Mouse (Mus musculus): ENCODE results near the gene Trappc6a. TPM values are rescaled to one million over a fixed set of nuclear protein-coding genes. Genes with fewer than 3 reads are reported as not detected.
"Not testable (repeated sequence)": the region's sequence is repeated elsewhere in the genome, so short reads cannot be mapped to it uniquely, and the experiment has no call there.

Trappc6a gene
- polyA plus RNA-seq, 1 experiment, result 15.2 TPM

- Histone ChIP-seq H3K4me3 (ENCODE audit: insufficient read depth, low read length) (no peak overlapping the region), H3K27ac (ENCODE audit: insufficient read depth, low read length) (no peak overlapping the region), H3K4me1 (ENCODE audit: control insufficient read depth, insufficient read depth, low read length) (0 out of 2 replicates have a peak, but pooled peaks cover 2% of the 10 kb centered on the region)
- TF ChIP-seq POLR2A (IDR thresholded peaks at IDR 0.05; ENCODE audit: low read depth, low read length), result no peak
Measured at GRCm38 (mm10) chr7:19501658-19502057, 6.5 kb upstream of the Trappc6a start.

- Histone ChIP-seq H3K27ac (ENCODE audit: insufficient read depth, low read length) (no peak overlapping the region), H3K4me3 (ENCODE audit: insufficient read depth, low read length) (no peak overlapping the region), H3K4me1 (ENCODE audit: control insufficient read depth, insufficient read depth, low read length) (0 out of 2 replicates have a peak, but pooled peaks cover 2% of the 10 kb centered on the region)
- TF ChIP-seq POLR2A (IDR thresholded peaks at IDR 0.05; ENCODE audit: low read depth, low read length), result no peak
- peak; percentile 54; the same call in 1 of the 2 replicates for TF ChIP-seq CTCF (IDR thresholded peaks at IDR 0.05; ENCODE audit: borderline replicate concordance, insufficient read depth, low read length)
Measured at GRCm38 (mm10) chr7:19503481-19504068, 4.6 kb upstream of the Trappc6a start.

GRCm38 (mm10) chr7:19506326-19506725 is 1.9 kb upstream of the Trappc6a start:
- H3K4me1 ChIP-seq (ENCODE audit: control insufficient read depth, insufficient read depth, low read length), result 0 out of 2 replicates have a peak, but pooled peaks cover 2% of the 10 kb centered on the region
- TF ChIP-seq POLR2A (IDR thresholded peaks at IDR 0.05; ENCODE audit: low read depth, low read length) (no peak), CTCF (IDR thresholded peaks at IDR 0.05; ENCODE audit: borderline replicate concordance, insufficient read depth, low read length) (no peak)
- no peak overlapping the region for H3K4me3 ChIP-seq (ENCODE audit: insufficient read depth, low read length)
- no peak overlapping the region for H3K27ac ChIP-seq (ENCODE audit: insufficient read depth, low read length)

GRCm38 (mm10) chr7:19506969-19507611 is 1.1 kb upstream of the Trappc6a start:
- TF ChIP-seq CTCF (IDR thresholded peaks at IDR 0.05; ENCODE audit: borderline replicate concordance, insufficient read depth, low read length) (no peak), POLR2A (IDR thresholded peaks at IDR 0.05; ENCODE audit: low read depth, low read length) (0 out of 2 replicates have a peak, but pooled peaks have one; percentile 24)
- Histone ChIP-seq H3K4me3 (ENCODE audit: insufficient read depth, low read length) (peak overlapping the region; percentile 68), H3K4me1 (ENCODE audit: control insufficient read depth, insufficient read depth, low read length) (no peaks in the 10 kb centered on the region), H3K27ac (ENCODE audit: insufficient read depth, low read length) (no peak overlapping the region)

- Histone ChIP-seq H3K4me1 (ENCODE audit: control insufficient read depth, insufficient read depth, low read length) (no peaks in the 10 kb centered on the region), H3K4me3 (ENCODE audit: insufficient read depth, low read length) (peak overlapping the region; percentile 68), H3K27ac (ENCODE audit: insufficient read depth, low read length) (no peak overlapping the region)
- no peak for TF ChIP-seq POLR2A (IDR thresholded peaks at IDR 0.05; ENCODE audit: low read depth, low read length)
- no peak for TF ChIP-seq CTCF (IDR thresholded peaks at IDR 0.05; ENCODE audit: borderline replicate concordance, insufficient read depth, low read length)
Measured at GRCm38 (mm10) chr7:19507612-19507981, 598 bp upstream of the Trappc6a start.

- no peak for TF ChIP-seq POLR2A (IDR thresholded peaks at IDR 0.05; ENCODE audit: low read depth, low read length)
- TF ChIP-seq CTCF (IDR thresholded peaks at IDR 0.05; ENCODE audit: borderline replicate concordance, insufficient read depth, low read length), result no peak
- H3K27ac ChIP-seq (ENCODE audit: insufficient read depth, low read length), result no peak overlapping the region
- peak overlapping the region; percentile 68 for H3K4me3 ChIP-seq (ENCODE audit: insufficient read depth, low read length)
Measured at GRCm38 (mm10) chr7:19508924-19509568, 851 bp downstream of the Trappc6a start.

GRCm38 (mm10) chr7:19509786-19510185 is 1.6 kb downstream of the Trappc6a start:
- H3K4me3 ChIP-seq (ENCODE audit: insufficient read depth, low read length), result no peak overlapping the region
- no peak overlapping the region for H3K27ac ChIP-seq (ENCODE audit: insufficient read depth, low read length)
- H3K4me1 ChIP-seq (ENCODE audit: control insufficient read depth, insufficient read depth, low read length), result no peaks in the 10 kb centered on the region
- no peak for TF ChIP-seq CTCF (IDR thresholded peaks at IDR 0.05; ENCODE audit: borderline replicate concordance, insufficient read depth, low read length)
- TF ChIP-seq POLR2A (IDR thresholded peaks at IDR 0.05; ENCODE audit: low read depth, low read length), result no peak

More at GRCm38 (mm10) chr7:19508924-19509568, 851 bp downstream of the Trappc6a start:
- no peaks in the 10 kb centered on the region for H3K4me1 ChIP-seq (ENCODE audit: control insufficient read depth, insufficient read depth, low read length)

GRCm38 (mm10) chr7:19511934-19512333 is 3.7 kb downstream of the Trappc6a start:
- H3K4me1 ChIP-seq (ENCODE audit: control insufficient read depth, insufficient read depth, low read length); H3K27ac ChIP-seq (ENCODE audit: insufficient read depth, low read length); H3K4me3 ChIP-seq (ENCODE audit: insufficient read depth, low read length): not testable (repeated sequence)

GRCm38 (mm10) chr7:19512353-19512752 is 4.2 kb downstream of the Trappc6a start:
- Histone ChIP-seq H3K4me1 (ENCODE audit: control insufficient read depth, insufficient read depth, low read length) (no peaks in the 10 kb centered on the region), H3K4me3 (ENCODE audit: insufficient read depth, low read length) (no peak overlapping the region), H3K27ac (ENCODE audit: insufficient read depth, low read length) (no peak overlapping the region)
- TF ChIP-seq CTCF (IDR thresholded peaks at IDR 0.05; ENCODE audit: borderline replicate concordance, insufficient read depth, low read length) (no peak), POLR2A (IDR thresholded peaks at IDR 0.05; ENCODE audit: low read depth, low read length) (no peak)

All from embryonic fibroblast, embryonic 13.5 days (primary cell).